Mouse (Mus musculus): ENCODE measurements at regions not wholly inside any gene's neighbourhood (a gene's known extent, or its start where the extent isn't known, plus 50 kb on each side); places are given as distances from the start of the nearest gene placed in this dataset.

DNA sequence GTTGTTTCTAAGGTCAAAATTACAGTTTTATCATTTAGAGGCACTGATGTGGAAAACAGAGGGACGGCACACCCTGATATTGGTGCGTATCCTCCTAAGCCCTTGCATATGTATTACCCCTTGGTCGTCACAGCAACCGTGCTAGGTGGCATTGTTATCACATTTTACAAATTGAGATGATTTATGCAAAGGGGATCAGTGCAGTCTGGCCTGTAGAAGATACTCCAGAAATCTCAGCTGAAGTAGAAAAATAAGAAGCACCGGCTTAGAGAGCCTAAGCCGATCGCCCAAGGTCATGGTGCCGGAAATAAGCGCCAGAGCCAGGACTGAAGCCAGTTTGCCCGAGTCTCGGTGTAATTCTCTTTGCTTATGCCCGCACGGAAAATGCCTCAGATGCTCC, 280.7 kb downstream of the Ttll7 start:
- TF ChIP-seq FLI1 (IDR thresholded peaks at IDR 0.05; ENCODE audit: low read length) (no peak), GATA1 (IDR thresholded peaks at IDR 0.05; ENCODE audit: borderline replicate concordance, low read length) (no peak)

Measured in megakaryocyte, embryonic 14.5 days (primary cell).